Mouse (Mus musculus) midbrain, embryonic 13.5 days (tissue): ENCODE data around the gene Flot1. TPM values are rescaled to one million over a fixed set of nuclear protein-coding genes. Genes with fewer than 3 reads are reported as not detected.
A peak's percentile ranks its signal among the peaks of the same experiment; 100 is the strongest.

Experiments used
- ATAC-seq: fragments of 200-750 bp; cut with Nextera tagmentation; 2 replicates; pipeline ENCODE4 v1.8.0; 2017; ENCODE audit warnings: mild to moderate bottlenecking, moderate TSS enrichment, moderate library complexity
- H3K27ac ChIP-seq: fragments of 300-500 bp; sonication (generic); 2 replicates; pipeline ENCODE4 v1.5.1; 2015; ENCODE audit warnings: inconsistent platforms, mild to moderate bottlenecking, moderate library complexity
- H3K27me3 ChIP-seq: fragments of 300-500 bp; sonication (generic); 2 replicates; pipeline ENCODE4 v1.6.1; 2015; ENCODE audit warnings: mild to moderate bottlenecking, inconsistent platforms
- H3K36me3 ChIP-seq: fragments of 300-500 bp; sonication (generic); 2 replicates; pipeline ENCODE4 v1.6.1; 2015; ENCODE audit warnings: mild to moderate bottlenecking, inconsistent platforms
- H3K4me1 ChIP-seq: fragments of 300-500 bp; sonication (generic); replicated peaks from 2 replicates; pipeline ENCODE4 v1.6.1; 2015; ENCODE audit warnings: inconsistent platforms
- H3K4me2 ChIP-seq: fragments of 300-500 bp; sonication (generic); replicated peaks from 2 replicates; pipeline ENCODE4 v1.6.1; 2015; ENCODE audit warnings: moderate library complexity, mild to moderate bottlenecking, inconsistent platforms
- H3K4me3 ChIP-seq: fragments of 300-500 bp; sonication (generic); replicated peaks from 2 replicates; pipeline ENCODE4 v1.5.1; 2015; ENCODE audit warnings: mild to moderate bottlenecking, inconsistent platforms
- H3K9ac ChIP-seq: fragments of 300-500 bp; sonication (generic); replicated peaks from 2 replicates; pipeline ENCODE4 v1.6.1; 2015; ENCODE audit warnings: mild to moderate bottlenecking, inconsistent platforms
- H3K9me3 ChIP-seq: fragments of 300-500 bp; sonication (generic); 2 replicates; pipeline ENCODE4 v1.6.1; 2016; ENCODE audit warnings: mild to moderate bottlenecking, inconsistent platforms
- WGBS: fragments of 180-500 bp; shearing (Covaris S2); methylation state at CpG from one replicate; pipeline ENCODE4 v1.1.7; 2015; 5-methylcytosine and 5-hydroxymethylcytosine counted together
- polyA plus RNA-seq: library from polyadenylated mRNA; unstranded; fragments of >200 nt; fragmentation: Nextera tagmentation; extraction: Ambion mirVana; gene quantifications from 2 replicates; pipeline ENCODE4 v1.2.1, GENCODE M21; 2015

Flot1 gene
- polyA plus RNA-seq, 1 experiment from 2014 or later, result 59.6 TPM

- Histone ChIP-seq H3K27ac (peak overlapping the region; percentile 15; the same call in 1 of the 2 replicates), H3K4me2 (no peak overlapping the region), H3K9ac (no peak overlapping the region), H3K4me1 (peaks cover 42% of the 10 kb centered on the region), H3K4me3 (no peak overlapping the region), H3K36me3 (peaks cover 58% of the 10 kb centered on the region), H3K9me3 (no peaks in the 10 kb centered on the region), H3K27me3 (no peaks in the 10 kb centered on the region)
- WGBS, result 69% methylated on average over 8 of the region's 8 CpGs
- no peak for ATAC-seq
Observed at GRCm38 (mm10) chr17:35832400-35833238, 9.6 kb downstream of the Flot1 start.

GRCm38 (mm10) chr17:35833239-35833751, 10.3 kb downstream of the Flot1 start:
- H3K4me1 ChIP-seq, result peaks cover 42% of the 10 kb centered on the region
- 0 out of 2 replicates have a peak overlapping the region, but pooled peaks have one; percentile 16 for H3K27ac ChIP-seq
- no peak for ATAC-seq
- H3K4me2 ChIP-seq, result no peak overlapping the region
- H3K4me3 ChIP-seq, result 0 out of 2 replicates have a peak overlapping the region, but pooled peaks have one; percentile 3
- 32% methylated on average over 5 of the region's 5 CpGs for whole genome bisulfite sequencing
- H3K36me3 ChIP-seq, result peaks cover 51% of the 10 kb centered on the region
- no peak overlapping the region for H3K9ac ChIP-seq
- no peaks in the 10 kb centered on the region for H3K27me3 ChIP-seq
- H3K9me3 ChIP-seq, result no peaks in the 10 kb centered on the region

DNA sequence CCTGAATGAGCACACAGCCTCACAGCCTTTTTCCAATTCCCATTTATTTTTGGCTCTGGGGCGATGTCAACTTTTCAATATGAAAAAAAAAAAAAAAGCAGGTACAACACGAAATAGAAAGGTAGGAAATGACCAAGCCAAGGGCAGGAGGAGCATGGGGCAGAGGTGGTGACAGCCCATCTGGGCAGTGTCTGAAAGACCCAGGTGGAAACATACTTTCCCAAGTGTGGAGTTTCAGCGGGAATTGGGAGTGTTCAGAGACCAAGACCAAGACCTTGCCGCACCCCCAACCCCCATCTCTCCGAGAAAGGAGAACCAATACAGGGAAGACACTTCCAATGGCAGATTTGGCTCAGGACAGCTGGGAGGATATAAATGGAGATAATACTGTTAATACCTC, 10.9 kb downstream of the Flot1 start:
- H3K36me3 ChIP-seq, result peaks cover 51% of the 10 kb centered on the region
- no peaks in the 10 kb centered on the region for H3K27me3 ChIP-seq
- WGBS, result 64% methylated on average over 5 of the region's 5 CpGs
- peak overlapping the region; percentile 55 for H3K9ac ChIP-seq
- no peaks in the 10 kb centered on the region for H3K9me3 ChIP-seq
- 0 out of 2 replicates have a peak overlapping the region, but pooled peaks have one; percentile 32 for H3K27ac ChIP-seq
- no peak for ATAC-seq
- H3K4me1 ChIP-seq, result peaks cover 47% of the 10 kb centered on the region
- peak overlapping the region; percentile 22 for H3K4me3 ChIP-seq
- peak overlapping the region; percentile 86 for H3K4me2 ChIP-seq

GRCm38 (mm10) chr17:35834696-35835422, 11.8 kb downstream of the Flot1 start:
- WGBS, result 79% methylated on average over 26 of the region's 26 CpGs
- peaks cover 51% of the 10 kb centered on the region for H3K36me3 ChIP-seq

GRCm38 (mm10) chr17:35835424-35836140, 12.6 kb downstream of the Flot1 start:
- WGBS, result 76% methylated on average over 26 of the region's 26 CpGs
- H3K4me2 ChIP-seq, result peak overlapping the region; percentile 86
- peaks cover 51% of the 10 kb centered on the region for H3K4me1 ChIP-seq
- H3K9me3 ChIP-seq, result no peaks in the 10 kb centered on the region
- H3K27me3 ChIP-seq, result no peaks in the 10 kb centered on the region
- H3K36me3 ChIP-seq, result peaks cover 48% of the 10 kb centered on the region
- no peak for ATAC-seq
- H3K4me3 ChIP-seq, result peak overlapping the region; percentile 94
- H3K9ac ChIP-seq, result peak overlapping the region; percentile 99
- peak overlapping the region; percentile 41; the same call in 1 of the 2 replicates for H3K27ac ChIP-seq

More at GRCm38 (mm10) chr17:35834696-35835422, 11.8 kb downstream of the Flot1 start:
- no peaks in the 10 kb centered on the region for H3K9me3 ChIP-seq
- H3K9ac ChIP-seq, result peak overlapping the region; percentile 99
- H3K4me1 ChIP-seq, result peaks cover 50% of the 10 kb centered on the region
- peak overlapping the region; percentile 94 for H3K4me3 ChIP-seq
- ATAC-seq, result no peak
- H3K27ac ChIP-seq, result peak overlapping the region; percentile 25; the same call in 1 of the 2 replicates
- H3K27me3 ChIP-seq, result no peaks in the 10 kb centered on the region
- H3K4me2 ChIP-seq, result peak overlapping the region; percentile 86

- peaks cover 41% of the 10 kb centered on the region for H3K36me3 ChIP-seq
- peak overlapping the region; percentile 99 for H3K9ac ChIP-seq
- 7% methylated on average over 24 of the region's 24 CpGs for WGBS
- H3K4me2 ChIP-seq, result peak overlapping the region; percentile 86
- H3K4me1 ChIP-seq, result peaks cover 51% of the 10 kb centered on the region
- ATAC-seq, result peak; percentile 4; the same call in 1 of the 2 replicates
- H3K4me3 ChIP-seq, result peak overlapping the region; percentile 94
- peak overlapping the region; percentile 99 for H3K27ac ChIP-seq
- no peaks in the 10 kb centered on the region for H3K9me3 ChIP-seq
- H3K27me3 ChIP-seq, result no peaks in the 10 kb centered on the region
Observed at GRCm38 (mm10) chr17:35836178-35836965, 13.3 kb downstream of the Flot1 start.

DNA sequence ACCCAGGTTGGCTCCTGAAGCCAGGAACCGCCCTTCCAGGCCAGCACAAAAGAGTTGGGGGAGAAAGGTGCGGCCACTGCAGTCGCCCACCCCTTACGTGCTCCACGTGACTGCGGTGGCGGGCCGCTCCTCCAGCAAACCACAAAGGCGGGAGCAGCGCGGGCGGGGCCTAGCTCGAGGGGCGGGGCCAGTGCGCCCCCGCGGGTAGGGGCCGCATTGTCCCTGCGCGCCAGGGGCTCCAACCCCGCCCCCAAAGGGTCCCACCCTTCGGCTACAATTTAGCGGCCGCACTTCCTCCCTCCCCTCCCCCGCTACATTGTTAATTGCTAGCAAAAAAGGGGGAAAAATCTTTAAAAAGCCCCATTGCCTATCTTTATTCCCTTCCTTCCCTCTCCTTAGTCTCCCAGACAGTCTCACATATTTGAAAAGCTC, 14.0 kb downstream of the Flot1 start:
- 1% methylated on average over 25 of the region's 25 CpGs for WGBS
- peak overlapping the region; percentile 94 for H3K4me3 ChIP-seq
- no peaks in the 10 kb centered on the region for H3K27me3 ChIP-seq
- H3K36me3 ChIP-seq, result peaks cover 41% of the 10 kb centered on the region
- peak; percentile 7 for ATAC-seq
- H3K9me3 ChIP-seq, result no peaks in the 10 kb centered on the region
- H3K4me1 ChIP-seq, result peaks cover 54% of the 10 kb centered on the region
- peak overlapping the region; percentile 99 for H3K9ac ChIP-seq
- peak overlapping the region; percentile 86 for H3K4me2 ChIP-seq
- peak overlapping the region; percentile 99 for H3K27ac ChIP-seq

- Histone ChIP-seq H3K4me3 (peak overlapping the region; percentile 94), H3K4me1 (peaks cover 59% of the 10 kb centered on the region), H3K36me3 (peaks cover 41% of the 10 kb centered on the region), H3K9me3 (no peaks in the 10 kb centered on the region), H3K4me2 (peak overlapping the region; percentile 86), H3K9ac (peak overlapping the region; percentile 99), H3K27ac (peak overlapping the region; percentile 99), H3K27me3 (no peaks in the 10 kb centered on the region)
- WGBS, result 0% methylated on average over 18 of the region's 18 CpGs
- no peak for ATAC-seq
Observed at GRCm38 (mm10) chr17:35837487-35837886, 14.5 kb downstream of the Flot1 start.

GRCm38 (mm10) chr17:35838122-35838544, 15.1 kb downstream of the Flot1 start, which contains the start of gene Tubb5:
Tubb5 (minus strand) TSS chr17:35838306.
- Histone ChIP-seq H3K4me2 (peak within 1 kb of the TSS; percentile 86), H3K4me3 (peak within 1 kb of the TSS; percentile 94), H3K9me3 (no peaks in the 10 kb centered on the region), H3K4me1 (peaks cover 63% of the 10 kb centered on the region), H3K27me3 (no peaks in the 10 kb centered on the region), H3K9ac (peak within 1 kb of the TSS; percentile 99), H3K36me3 (peaks cover 37% of the 10 kb centered on the region), H3K27ac (peak within 1 kb of the TSS; percentile 99)
- peak; percentile 76 for ATAC-seq
- under 1% methylated on average over 29 of the region's 29 CpGs for WGBS

DNA sequence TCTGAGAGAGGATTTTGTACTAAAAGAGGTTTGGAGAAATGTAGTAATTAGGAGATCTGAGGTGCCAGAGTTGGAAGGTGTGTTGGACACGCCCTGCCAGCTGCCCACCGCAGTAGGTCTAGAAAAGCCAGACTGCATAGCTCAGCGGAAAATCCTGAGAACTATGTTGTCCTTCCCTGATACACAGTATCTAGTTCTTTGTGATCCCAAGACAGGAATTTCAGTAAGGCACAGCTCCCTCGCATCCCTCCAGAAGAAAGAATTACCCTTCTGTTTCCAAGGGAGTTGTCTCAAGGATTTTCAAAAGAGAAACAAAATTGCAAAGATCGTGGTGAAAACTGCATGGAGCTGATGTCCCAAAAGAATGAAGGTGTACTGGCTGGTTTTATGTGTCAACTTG, 15.5 kb downstream of the Flot1 start:
- H3K9ac ChIP-seq, result peak overlapping the region; percentile 64
- 2% methylated on average over 5 of the region's 5 CpGs for whole genome bisulfite sequencing
- H3K36me3 ChIP-seq, result peaks cover 32% of the 10 kb centered on the region
- ATAC-seq, result no peak
- H3K4me1 ChIP-seq, result peaks cover 58% of the 10 kb centered on the region
- peak overlapping the region; percentile 94 for H3K4me3 ChIP-seq
- no peaks in the 10 kb centered on the region for H3K9me3 ChIP-seq
- H3K4me2 ChIP-seq, result peak overlapping the region; percentile 86
- no peaks in the 10 kb centered on the region for H3K27me3 ChIP-seq
- H3K27ac ChIP-seq, result peak overlapping the region; percentile 99
